Mouse (Mus musculus): Measurements from ENCODE around the gene Creg2. TPM values are rescaled to one million over a fixed set of nuclear protein-coding genes. Genes with fewer than 3 reads are reported as not detected.

Gene Creg2
- polyA plus RNA-seq, 1 experiment = 0.09 TPM

GRCm38 (mm10) chr1:39653028-39653427 is 1.8 kb upstream of the Creg2 start:
- 80% methylated on average over 4 of the region's 4 CpGs for WGBS
- H3K27me3 ChIP-seq (replicated peaks; ENCODE audit: control insufficient read depth, insufficient read depth, low read length) = no peaks in the 10 kb centered on the region
- no peak overlapping the region for H3K27ac ChIP-seq (ENCODE audit: insufficient read depth, low read depth, low read length)
- H3K4me3 ChIP-seq (ENCODE audit: insufficient read depth, low read depth, low read length) = no peak overlapping the region
- H3K36me3 ChIP-seq (ENCODE audit: control insufficient read depth, insufficient read depth, low read length) = no peaks in the 10 kb centered on the region
- no peak for DNase-seq
- TF ChIP-seq POLR2A (IDR thresholded peaks at IDR 0.05; ENCODE audit: low read depth, low read length) = no peak
- no peak for TF ChIP-seq CTCF (conservative IDR thresholded peaks at IDR 0.05; ENCODE audit: insufficient read depth, insufficient read length, low read depth, low read length)
- H3K4me1 ChIP-seq (ENCODE audit: control insufficient read depth, insufficient read depth, low read length) = no peaks in the 10 kb centered on the region

DNA sequence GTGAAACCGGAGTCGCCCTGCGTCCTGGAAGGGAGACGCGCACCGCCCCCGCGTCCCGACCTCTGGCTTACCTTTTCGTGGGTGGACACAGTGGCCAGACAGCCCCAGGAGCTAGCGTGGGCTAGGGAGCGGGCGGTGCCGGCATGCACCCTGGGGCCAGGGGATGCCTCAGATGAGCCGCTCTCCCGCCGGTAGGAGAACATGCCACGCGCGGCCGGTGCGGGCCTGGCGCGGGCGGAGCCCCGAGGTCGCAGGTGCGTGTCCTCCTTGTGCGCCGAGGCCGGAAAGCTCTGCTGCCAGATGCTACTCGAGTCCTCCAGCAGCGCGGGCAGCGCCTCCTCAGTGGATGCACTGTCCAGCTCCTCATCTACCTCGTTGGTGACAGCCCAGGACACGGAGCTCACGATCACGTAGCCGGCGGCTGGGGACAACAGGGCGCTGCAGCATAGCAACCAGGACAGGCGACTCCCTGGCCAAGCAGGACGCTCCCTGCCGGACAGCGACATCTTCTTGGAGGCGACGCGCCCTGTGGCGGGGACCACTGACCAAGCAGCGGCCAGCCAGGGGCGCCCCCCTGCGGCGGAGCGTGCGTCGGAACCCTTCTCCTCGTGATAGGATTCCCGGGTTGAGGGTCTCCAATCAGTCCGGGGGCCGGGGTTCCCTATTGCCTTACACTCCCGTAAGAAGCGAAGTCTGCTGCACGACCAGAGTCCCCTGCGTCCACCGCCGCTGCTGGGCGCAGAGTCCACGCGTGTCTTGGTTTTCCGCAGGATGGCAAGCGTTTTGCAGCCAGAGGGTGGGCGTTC is 636 bp downstream of the Creg2 start:
- no peak overlapping the region for H3K27ac ChIP-seq (ENCODE audit: insufficient read depth, low read depth, low read length)
- H3K27me3 ChIP-seq (replicated peaks; ENCODE audit: control insufficient read depth, insufficient read depth, low read length) = no peaks in the 10 kb centered on the region
- DNase-seq = peak; percentile 35
- WGBS = under 1% methylated on average over 73 of the region's 73 CpGs
- H3K4me3 ChIP-seq (ENCODE audit: insufficient read depth, low read depth, low read length) = peak overlapping the region; percentile 48
- H3K36me3 ChIP-seq (ENCODE audit: control insufficient read depth, insufficient read depth, low read length) = no peaks in the 10 kb centered on the region
- TF ChIP-seq POLR2A (IDR thresholded peaks at IDR 0.05; ENCODE audit: low read depth, low read length) = no peak
- TF ChIP-seq CTCF (conservative IDR thresholded peaks at IDR 0.05; ENCODE audit: insufficient read depth, insufficient read length, low read depth, low read length) = peak; percentile 43
- H3K4me1 ChIP-seq (ENCODE audit: control insufficient read depth, insufficient read depth, low read length) = no peaks in the 10 kb centered on the region

DNA sequence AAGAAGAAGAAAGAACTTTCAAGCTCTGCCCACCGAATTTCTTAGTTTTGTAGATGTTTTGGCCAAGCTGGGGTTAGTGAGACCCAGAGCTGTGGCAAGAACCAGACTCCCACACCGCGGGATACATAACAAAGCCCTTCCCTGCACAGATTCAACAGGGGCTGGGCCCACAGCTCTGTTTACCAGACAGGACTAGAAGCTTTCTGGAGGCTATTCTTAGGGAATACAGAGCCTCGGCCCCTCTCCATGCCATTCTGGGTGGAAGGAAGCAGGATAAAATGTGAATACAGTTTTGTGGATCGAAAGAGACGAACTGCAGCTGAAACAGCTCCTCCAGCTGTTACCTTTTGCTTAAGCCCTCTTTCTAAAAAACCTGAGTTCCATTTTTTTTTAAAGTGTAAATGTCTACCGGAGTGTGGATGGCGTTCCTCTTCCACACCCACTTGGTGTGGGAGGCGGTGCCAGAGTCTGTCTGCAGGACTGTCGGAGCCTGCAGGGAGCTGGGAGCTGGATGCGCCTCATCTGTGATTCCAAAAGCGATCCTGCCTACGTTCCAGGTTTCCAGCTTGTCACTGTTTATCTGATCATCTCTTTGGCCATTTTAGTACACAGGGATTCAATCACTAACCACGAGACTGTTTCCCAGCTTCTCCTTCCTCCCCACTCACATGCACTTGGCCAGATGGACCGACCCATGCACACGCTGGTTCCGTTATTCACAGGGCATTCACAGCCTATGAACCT is 1.4 kb downstream of the Creg2 start:
- TF ChIP-seq CTCF (conservative IDR thresholded peaks at IDR 0.05; ENCODE audit: insufficient read depth, insufficient read length, low read depth, low read length) (no peak), POLR2A (IDR thresholded peaks at IDR 0.05; ENCODE audit: low read depth, low read length) (no peak)
- Histone ChIP-seq H3K27ac (ENCODE audit: insufficient read depth, low read depth, low read length) (no peak overlapping the region), H3K27me3 (replicated peaks; ENCODE audit: control insufficient read depth, insufficient read depth, low read length) (no peaks in the 10 kb centered on the region), H3K4me3 (ENCODE audit: insufficient read depth, low read depth, low read length) (peak overlapping the region; percentile 48), H3K36me3 (ENCODE audit: control insufficient read depth, insufficient read depth, low read length) (no peaks in the 10 kb centered on the region), H3K4me1 (ENCODE audit: control insufficient read depth, insufficient read depth, low read length) (no peaks in the 10 kb centered on the region)
- 26% methylated on average over 17 of the region's 17 CpGs for WGBS
- no peak for DNase-seq

DNA sequence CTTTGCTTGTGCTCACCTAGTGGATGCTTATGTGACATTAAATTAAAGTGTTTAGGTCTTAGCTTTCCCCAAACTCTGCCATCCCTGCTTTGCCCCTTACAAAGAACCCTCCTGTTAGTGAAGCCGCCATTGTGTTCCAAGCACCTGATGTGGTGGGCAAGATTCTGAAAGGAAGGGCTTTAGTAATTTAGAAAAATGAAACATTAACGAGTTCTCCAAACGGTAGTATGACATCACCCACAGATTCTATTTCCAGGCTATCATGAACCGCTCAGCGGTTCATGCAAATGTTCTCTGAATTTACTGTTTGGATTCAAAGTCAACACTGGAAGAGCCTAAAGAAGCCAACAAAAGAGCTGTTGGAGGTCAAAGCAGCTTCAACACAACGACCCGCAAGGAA is 2.7 kb downstream of the Creg2 start:
- H3K36me3 ChIP-seq (ENCODE audit: control insufficient read depth, insufficient read depth, low read length) = no peaks in the 10 kb centered on the region
- no peak overlapping the region for H3K4me3 ChIP-seq (ENCODE audit: insufficient read depth, low read depth, low read length)
- TF ChIP-seq POLR2A (IDR thresholded peaks at IDR 0.05; ENCODE audit: low read depth, low read length) = no peak
- no peak for TF ChIP-seq CTCF (conservative IDR thresholded peaks at IDR 0.05; ENCODE audit: insufficient read depth, insufficient read length, low read depth, low read length)
- WGBS = 85% methylated on average over 7 of the region's 7 CpGs
- H3K27me3 ChIP-seq (replicated peaks; ENCODE audit: control insufficient read depth, insufficient read depth, low read length) = no peaks in the 10 kb centered on the region
- DNase-seq = no peak
- H3K27ac ChIP-seq (ENCODE audit: insufficient read depth, low read depth, low read length) = no peak overlapping the region
- no peaks in the 10 kb centered on the region for H3K4me1 ChIP-seq (ENCODE audit: control insufficient read depth, insufficient read depth, low read length)

- Histone ChIP-seq H3K36me3 (ENCODE audit: control insufficient read depth, insufficient read depth, low read length) (no peaks in the 10 kb centered on the region), H3K27me3 (replicated peaks; ENCODE audit: control insufficient read depth, insufficient read depth, low read length) (no peaks in the 10 kb centered on the region)
- peak; percentile 48 for DNase-seq
These were observed 5.1 kb downstream of the Creg2 start for GRCm38 (mm10) chr1:39645905-39646759.

DNA sequence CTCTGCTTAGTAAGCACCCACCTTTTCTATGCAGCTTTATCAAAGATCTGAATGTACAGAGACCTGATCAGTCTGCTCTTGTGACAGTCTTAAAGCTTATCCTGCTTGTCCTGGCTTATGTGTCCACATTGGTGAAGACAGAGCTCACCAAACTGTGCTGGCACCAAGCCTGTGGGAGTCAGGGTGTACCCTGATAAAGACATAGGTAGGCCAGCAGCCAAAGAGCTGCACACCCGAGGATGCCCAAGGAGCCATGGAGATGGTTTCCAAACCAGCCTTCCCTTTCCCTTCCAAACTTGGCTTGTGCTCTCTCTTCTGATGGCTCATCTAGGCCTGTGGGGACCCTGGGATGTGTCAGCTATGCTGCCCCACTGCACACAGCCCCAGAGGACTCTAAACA is 6.9 kb downstream of the Creg2 start:
- Histone ChIP-seq H3K4me1 (ENCODE audit: control insufficient read depth, insufficient read depth, low read length) (no peaks in the 10 kb centered on the region), H3K36me3 (ENCODE audit: control insufficient read depth, insufficient read depth, low read length) (no peaks in the 10 kb centered on the region), H3K27ac (ENCODE audit: insufficient read depth, low read depth, low read length) (no peak overlapping the region), H3K27me3 (replicated peaks; ENCODE audit: control insufficient read depth, insufficient read depth, low read length) (no peaks in the 10 kb centered on the region), H3K4me3 (ENCODE audit: insufficient read depth, low read depth, low read length) (no peak overlapping the region)
- 79% methylated on average over 1 of the region's 1 CpGs for WGBS
- no peak for TF ChIP-seq POLR2A (IDR thresholded peaks at IDR 0.05; ENCODE audit: low read depth, low read length)
- no peak for TF ChIP-seq CTCF (conservative IDR thresholded peaks at IDR 0.05; ENCODE audit: insufficient read depth, insufficient read length, low read depth, low read length)
- no peak for DNase-seq

More at GRCm38 (mm10) chr1:39645905-39646759, 5.1 kb downstream of the Creg2 start:
- 44% methylated on average over 8 of the region's 8 CpGs for WGBS
- Histone ChIP-seq H3K4me1 (ENCODE audit: control insufficient read depth, insufficient read depth, low read length) (no peaks in the 10 kb centered on the region), H3K27ac (ENCODE audit: insufficient read depth, low read depth, low read length) (no peak overlapping the region), H3K4me3 (ENCODE audit: insufficient read depth, low read depth, low read length) (no peak overlapping the region)
- TF ChIP-seq POLR2A (IDR thresholded peaks at IDR 0.05; ENCODE audit: low read depth, low read length) (no peak), CTCF (conservative IDR thresholded peaks at IDR 0.05; ENCODE audit: insufficient read depth, insufficient read length, low read depth, low read length) (no peak)

All from kidney, adult 2 months (tissue).